Mouse (Mus musculus): ENCODE measurements at regions not wholly inside any gene's neighbourhood (a gene's known extent, or its start where the extent isn't known, plus 50 kb on each side); places are given as distances from the start of the nearest gene placed in this dataset.

DNA sequence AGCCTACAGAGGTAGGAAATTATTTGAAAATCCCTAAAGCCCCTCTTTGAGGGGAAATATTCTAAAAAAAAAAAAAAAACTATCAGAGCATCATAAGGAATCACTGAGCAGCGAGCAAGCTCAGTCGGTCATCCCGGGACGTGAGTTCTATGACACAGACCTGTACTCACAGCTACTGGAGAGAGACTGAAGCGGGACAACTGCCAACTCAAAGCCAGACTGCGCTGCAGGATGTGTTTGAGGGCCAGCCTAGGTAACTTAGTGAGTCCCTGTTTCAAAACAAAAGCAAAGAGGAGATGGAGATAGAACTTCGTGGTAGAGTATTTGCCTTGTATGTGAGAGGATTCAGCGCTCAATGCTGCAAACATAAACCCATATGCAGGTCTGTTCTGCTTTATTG, 439.1 kb downstream of the Rwdd3 start:
- no peak for TF ChIP-seq CTCF (conservative IDR thresholded peaks at IDR 0.05; ENCODE audit: low read length)
- no peak for TF ChIP-seq NANOG (IDR thresholded peaks at IDR 0.05; ENCODE audit: borderline replicate concordance, low read length)

Measured in E14TG2a.4 (cell line).